Comparison of ENCODE assay signal across 31 mouse cellular contexts in the genomic region with DNA sequence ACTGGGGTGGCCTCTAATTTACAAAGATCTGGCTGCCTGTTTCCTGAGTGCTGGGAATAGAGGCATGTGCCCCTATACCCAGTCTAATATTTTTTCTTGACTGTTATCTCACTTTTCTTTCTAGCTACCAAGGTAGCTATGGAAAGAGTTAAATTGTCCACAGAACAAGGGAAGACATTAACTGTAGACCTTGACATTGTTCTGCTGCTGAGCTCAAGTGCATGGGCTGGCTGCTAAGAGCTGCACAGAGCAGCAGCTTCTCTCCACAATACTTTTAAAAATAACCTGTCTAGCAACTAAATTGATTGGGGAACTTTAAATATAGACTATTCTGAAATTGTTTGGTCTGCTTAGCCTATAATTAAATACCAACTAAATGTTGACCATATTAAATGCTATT.
"Had no signal": no experiment of that assay in that cellular context is flagged by ENCODE, and none has a peak within 500 bp of the region (broad histone marks: within the 10 kb centered on the region; RNA-seq: fewer than 3 reads in every experiment).

No protein-coding gene starts in this region.

- DNase-seq: left cerebral cortex, postnatal 4 days; liver; liver, embryonic 13.5 days; liver, postnatal 0 days; lung, adult 18-20 months; lung, adult 2 months; lung, embryonic 14.5 days; lung, postnatal 10 days; lung, postnatal 14 days; lung, postnatal 36 days; lung, postnatal 4 days; midbrain, embryonic 14.5 days had no signal

- H3K9ac ChIP-seq: limb, embryonic 12.5 days; limb, embryonic 13.5 days; limb, embryonic 15.5 days; liver, embryonic 12.5 days; liver, embryonic 13.5 days; liver, embryonic 14.5 days; liver, embryonic 15.5 days; liver, postnatal 0 days; lung, embryonic 14.5 days; lung, embryonic 15.5 days; midbrain, embryonic 12.5 days; midbrain, embryonic 13.5 days; midbrain, embryonic 15.5 days; neural tube, embryonic 12.5 days had no signal

- H3K9me3 ChIP-seq: limb, embryonic 10.5 days; limb, embryonic 12.5 days; limb, embryonic 13.5 days; limb, embryonic 15.5 days; liver, embryonic 12.5 days; liver, embryonic 13.5 days; liver, embryonic 15.5 days; lung, embryonic 15.5 days; midbrain, embryonic 10.5 days; midbrain, embryonic 12.5 days; midbrain, embryonic 13.5 days; midbrain, embryonic 15.5 days; neural tube, embryonic 12.5 days had no signal

- H3K27ac ChIP-seq: left cerebral cortex, adult 2 months; limb, embryonic 10.5 days; limb, embryonic 12.5 days; limb, embryonic 13.5 days; limb, embryonic 15.5 days; liver, embryonic 12.5 days; liver, embryonic 13.5 days; liver, embryonic 14.5 days; liver, embryonic 15.5 days; lung, embryonic 15.5 days; macrophage; midbrain, embryonic 10.5 days; midbrain, embryonic 12.5 days; midbrain, embryonic 13.5 days; midbrain, embryonic 15.5 days; neural tube, embryonic 12.5 days had no signal

- ATAC-seq: liver, embryonic 12.5 days; liver, postnatal 0 days; lung, postnatal 0 days; midbrain, embryonic 13.5 days; midbrain, embryonic 15.5 days had no signal

- H3K27me3 ChIP-seq: limb, embryonic 12.5 days; limb, embryonic 13.5 days; limb, embryonic 15.5 days; liver, embryonic 12.5 days; liver, embryonic 13.5 days; lung, embryonic 15.5 days; midbrain, embryonic 12.5 days; midbrain, embryonic 13.5 days; midbrain, embryonic 15.5 days; neural tube, embryonic 12.5 days had no signal

- H3K4me2 ChIP-seq: limb, embryonic 12.5 days; limb, embryonic 13.5 days; limb, embryonic 15.5 days; liver, embryonic 11.5 days; liver, embryonic 12.5 days; liver, embryonic 13.5 days; liver, embryonic 15.5 days; lung, embryonic 14.5 days; lung, embryonic 15.5 days; midbrain, embryonic 12.5 days; midbrain, embryonic 13.5 days; midbrain, embryonic 15.5 days; neural tube, embryonic 12.5 days had no signal

- H3K36me3 ChIP-seq: limb, embryonic 10.5 days; limb, embryonic 12.5 days; limb, embryonic 13.5 days; limb, embryonic 15.5 days; liver, embryonic 12.5 days; liver, embryonic 13.5 days; liver, embryonic 15.5 days; lung, embryonic 15.5 days; midbrain, embryonic 10.5 days; midbrain, embryonic 12.5 days; midbrain, embryonic 13.5 days; midbrain, embryonic 15.5 days; neural tube, embryonic 12.5 days had no signal

- H3K4me3 ChIP-seq: left cerebral cortex, adult 2 months; limb, embryonic 10.5 days; limb, embryonic 12.5 days; limb, embryonic 13.5 days; limb, embryonic 15.5 days; liver, embryonic 12.5 days; liver, embryonic 13.5 days; liver, embryonic 15.5 days; lung, embryonic 15.5 days; megakaryocyte, embryonic 14.5 days; midbrain, embryonic 10.5 days; midbrain, embryonic 12.5 days; midbrain, embryonic 13.5 days; midbrain, embryonic 15.5 days; myocyte; neural tube, embryonic 12.5 days had no signal
